Mouse (Mus musculus) liver, embryonic 11.5 days (tissue): ENCODE measurements around the gene Gm21876. TPM values are rescaled to one million over a fixed set of nuclear protein-coding genes. Genes with fewer than 3 reads are reported as not detected.
"Not testable (repeated sequence)": the region's sequence is repeated elsewhere in the genome, so short reads cannot be mapped to it uniquely, and the experiment has no call there.

ENCODE experiments used
- ATAC-seq: fragments of 200-750 bp; cut with Nextera tagmentation; replicated peaks from 2 replicates; pipeline ENCODE4 v1.8.0; 2017; ENCODE audit warnings: moderate number of reproducible peaks, mild to moderate bottlenecking, moderate TSS enrichment, moderate library complexity; ENCODE audit not compliant: low FRiP score
- DNase-seq: peaks from one replicate; pipeline ENCODE4 v3.0.0-alpha.2; 2017; ENCODE audit warnings: low spot score
- H3K27ac ChIP-seq: fragments of 300-500 bp; sonication (generic); 2 replicates; pipeline ENCODE4 v1.5.1; 2014; ENCODE audit warnings: mild to moderate bottlenecking, low read depth, low read length, control low read depth
- H3K27me3 ChIP-seq: fragments of 300-500 bp; sonication (generic); replicated peaks from 2 replicates; pipeline ENCODE4 v1.6.1; 2014; ENCODE audit warnings: low read length, mixed read lengths; ENCODE audit not compliant: control insufficient read depth, insufficient read depth
- H3K36me3 ChIP-seq: fragments of 300-500 bp; sonication (generic); 2 replicates; pipeline ENCODE4 v1.6.1; 2014; ENCODE audit warnings: mild to moderate bottlenecking, low read length, moderate library complexity, mixed read lengths; ENCODE audit not compliant: control insufficient read depth, insufficient read depth
- H3K4me1 ChIP-seq: fragments of 300-500 bp; sonication (generic); replicated peaks from 2 replicates; pipeline ENCODE4 v1.6.1; 2014; ENCODE audit warnings: low read length, mixed read lengths; ENCODE audit not compliant: control insufficient read depth, insufficient read depth
- H3K4me2 ChIP-seq: fragments of 300-500 bp; sonication (generic); 2 replicates; pipeline ENCODE4 v1.6.1; 2014; ENCODE audit warnings: mild to moderate bottlenecking, control low read depth, moderate library complexity
- H3K4me3 ChIP-seq: fragments of 300-500 bp; sonication (generic); 2 replicates; pipeline ENCODE4 v1.5.1; 2014; ENCODE audit warnings: low read depth, low read length, control low read depth
- H3K9ac ChIP-seq: fragments of 300-500 bp; sonication (generic); 2 replicates; pipeline ENCODE4 v1.6.1; 2014; ENCODE audit warnings: low read depth, low read length, control low read depth
- H3K9me3 ChIP-seq: fragments of 300-500 bp; sonication (generic); 2 replicates; pipeline ENCODE4 v1.6.1; 2016; ENCODE audit warnings: low read length, inconsistent platforms, mixed read lengths; ENCODE audit not compliant: control insufficient read depth
- WGBS: fragments of 180-500 bp; shearing (Covaris S2); extraction: QIAGEN DNeasy Blood & Tissue Kit; methylation state at CpG from one replicate; pipeline ENCODE4 v1.1.7; 2014; 5-methylcytosine and 5-hydroxymethylcytosine counted together
- polyA plus RNA-seq: library from polyadenylated mRNA; unstranded; fragments of >200 nt; fragmentation: Nextera tagmentation; extraction: Ambion mirVana; gene quantifications from 2 replicates; pipeline ENCODE4 v1.2.1, GENCODE M21; 2014

The Gm21876 gene
- polyA plus RNA-seq: not detected in 2 replicates

- DNase-seq (no peak), ATAC-seq (no peak)
- no peaks in the 10 kb centered on the region for H3K9me3 ChIP-seq
- no peaks in the 10 kb centered on the region for H3K27me3 ChIP-seq
- H3K4me1 ChIP-seq: no peaks in the 10 kb centered on the region
- H3K4me3 ChIP-seq: no peak within 1 kb of the TSS
- WGBS: 66% methylated on average over 3 of the region's 3 CpGs
- no peak within 1 kb of the TSS for H3K4me2 ChIP-seq
- H3K27ac ChIP-seq: no peak within 1 kb of the TSS
- no peak within 1 kb of the TSS for H3K9ac ChIP-seq
- H3K36me3 ChIP-seq: no peaks in the 10 kb centered on the region
Observed at GRCm38 (mm10) chrX:21175553-21175952, at the start of gene Gm21876. Gene Gm21876, minus strand, starts transcription at chrX:21175653.

GRCm38 (mm10) chrX:21220422-21220821, 45.0 kb upstream of the Gm21876 start:
- H3K4me2 ChIP-seq: no peak overlapping the region
- no peaks in the 10 kb centered on the region for H3K9me3 ChIP-seq
- WGBS: 71% methylated on average over 3 of the region's 3 CpGs
- DNase-seq (no peak), ATAC-seq (no peak)
- no peaks in the 10 kb centered on the region for H3K27me3 ChIP-seq
- H3K4me1 ChIP-seq: no peaks in the 10 kb centered on the region
- no peak overlapping the region for H3K9ac ChIP-seq
- no peak overlapping the region for H3K27ac ChIP-seq
- no peak overlapping the region for H3K4me3 ChIP-seq
- H3K36me3 ChIP-seq: no peaks in the 10 kb centered on the region

DNA sequence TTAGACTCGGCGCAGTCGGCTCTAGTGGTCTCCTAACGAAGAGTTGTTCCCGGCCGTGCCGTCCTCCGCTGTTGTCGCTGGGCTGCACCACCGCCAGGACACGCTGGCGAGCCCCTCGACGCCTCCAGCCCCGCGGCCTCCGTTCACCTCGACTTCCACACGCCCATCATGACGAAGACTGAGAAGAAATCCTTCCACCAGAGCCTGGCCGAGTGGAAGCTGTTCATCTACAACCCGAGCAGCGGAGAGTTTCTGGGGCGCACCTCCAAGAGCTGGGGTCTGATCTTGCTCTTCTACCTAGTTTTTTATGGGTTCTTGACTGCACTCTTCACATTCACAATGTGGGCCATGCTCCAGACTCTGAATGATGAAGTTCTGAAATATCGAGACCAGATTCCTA, 28.8 kb downstream of the Gm21876 start:
- H3K9ac ChIP-seq, DNase-seq, H3K4me2 ChIP-seq, H3K4me1 ChIP-seq, H3K36me3 ChIP-seq, H3K9me3 ChIP-seq, H3K4me3 ChIP-seq, H3K27ac ChIP-seq, H3K27me3 ChIP-seq, ATAC-seq: not testable (repeated sequence)
- WGBS: 84% methylated on average over 24 of the region's 25 CpGs

Other genes starting within 250 kb of the Gm21876 start
- 11.5 and 12.0 TPM in 2 replicates for gene Cfp, start 244.1 kb downstream of the Gm21876 start, polyA plus RNA-seq
- gene Elk1, start 225.0 kb downstream of the Gm21876 start, polyA plus RNA-seq: 3.4 and 4.1 TPM in 2 replicates
- gene Uxt, start 213.6 kb downstream of the Gm21876 start, polyA plus RNA-seq: 62.7 and 66.7 TPM in 2 replicates
- 4.5 TPM in 2 replicates for gene Zfp182, start 113.3 kb downstream of the Gm21876 start, polyA plus RNA-seq
- gene Spaca5, start 107.2 kb downstream of the Gm21876 start, polyA plus RNA-seq: not detected in 2 replicates
- gene Zfp300, start 86.1 kb downstream of the Gm21876 start, polyA plus RNA-seq: 0.33 and 0.48 TPM in 2 replicates
- not detected in 2 replicates for gene Ssxa1, start 59.8 kb downstream of the Gm21876 start, polyA plus RNA-seq